Mouse (Mus musculus): ENCODE measurements around the gene Insl5. TPM values are rescaled to one million over a fixed set of nuclear protein-coding genes. Genes with fewer than 3 reads are reported as not detected.

The Insl5 gene
- polyA plus RNA-seq, 1 experiment from 2014 or later = 1.0 TPM

DNA sequence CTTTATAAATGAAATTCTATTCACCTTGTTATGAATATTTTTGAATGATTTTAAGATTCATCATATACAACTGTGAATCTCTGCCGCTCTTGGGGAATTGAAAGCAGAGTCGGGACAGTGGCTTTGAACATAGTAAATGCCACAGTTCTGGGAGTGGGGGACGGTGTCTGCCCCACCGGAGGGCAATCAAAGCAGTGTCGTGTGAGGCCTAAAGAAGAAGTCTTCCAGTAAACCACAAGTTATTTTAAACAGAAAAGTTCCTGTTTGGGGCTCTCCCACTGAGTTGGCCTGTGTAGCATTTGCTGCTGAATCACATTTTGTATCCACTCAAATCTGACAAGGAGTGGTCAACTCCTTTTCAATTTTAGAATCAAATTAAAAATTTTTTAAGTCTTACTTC lies 55.5 kb downstream of the Insl5 start:
- Histone ChIP-seq H3K4me2 (no peak overlapping the region), H3K4me3 (replicated peaks) (no peak overlapping the region), H3K36me3 (peaks cover 25% of the 10 kb centered on the region), H3K27me3 (replicated peaks) (no peaks in the 10 kb centered on the region), H3K9me3 (replicated peaks) (no peaks in the 10 kb centered on the region), H3K4me1 (no peaks in the 10 kb centered on the region), H3K9ac (replicated peaks) (no peak overlapping the region), H3K27ac (replicated peaks) (no peak overlapping the region)
- ATAC-seq (ENCODE audit: low FRiP score) = no peak
- 74% methylated on average over 5 of the region's 5 CpGs for WGBS

- H3K4me3 ChIP-seq (replicated peaks) = no peak overlapping the region
- no peak overlapping the region for H3K9ac ChIP-seq (replicated peaks)
- no peaks in the 10 kb centered on the region for H3K4me1 ChIP-seq
- no peaks in the 10 kb centered on the region for H3K27me3 ChIP-seq (replicated peaks)
- H3K36me3 ChIP-seq = peaks cover 29% of the 10 kb centered on the region
- H3K27ac ChIP-seq (replicated peaks) = no peak overlapping the region
- 83% methylated on average over 5 of the region's 5 CpGs for WGBS
- no peak for ATAC-seq (ENCODE audit: low FRiP score)
- H3K9me3 ChIP-seq (replicated peaks) = no peaks in the 10 kb centered on the region
- H3K4me2 ChIP-seq = no peak overlapping the region
Measured at GRCm38 (mm10) chr4:102969599-102969998, 57.0 kb downstream of the Insl5 start.

Other genes starting within 250 kb of the Insl5 start
- gene Tctex1d1, start 48.2 kb downstream of the Insl5 start, polyA plus RNA-seq (2015; fragmentation: Nextera tagmentation; extraction: Ambion mirVana) = 2.7 and 3.2 TPM in 2 replicates
- gene Mier1, start 87.5 kb upstream of the Insl5 start, polyA plus RNA-seq (2015; fragmentation: Nextera tagmentation; extraction: Ambion mirVana) = 31.2 and 36.6 TPM in 2 replicates
- 4.3 and 4.8 TPM in 2 replicates for gene Wdr78, start 87.7 kb upstream of the Insl5 start, polyA plus RNA-seq (2015; fragmentation: Nextera tagmentation; extraction: Ambion mirVana)
- gene Slc35d1, start 188.3 kb upstream of the Insl5 start, polyA plus RNA-seq (2015; fragmentation: Nextera tagmentation; extraction: Ambion mirVana) = 8.2 and 10.1 TPM in 2 replicates

All from neural tube, embryonic 15.5 days (tissue).